In the genomic region with DNA sequence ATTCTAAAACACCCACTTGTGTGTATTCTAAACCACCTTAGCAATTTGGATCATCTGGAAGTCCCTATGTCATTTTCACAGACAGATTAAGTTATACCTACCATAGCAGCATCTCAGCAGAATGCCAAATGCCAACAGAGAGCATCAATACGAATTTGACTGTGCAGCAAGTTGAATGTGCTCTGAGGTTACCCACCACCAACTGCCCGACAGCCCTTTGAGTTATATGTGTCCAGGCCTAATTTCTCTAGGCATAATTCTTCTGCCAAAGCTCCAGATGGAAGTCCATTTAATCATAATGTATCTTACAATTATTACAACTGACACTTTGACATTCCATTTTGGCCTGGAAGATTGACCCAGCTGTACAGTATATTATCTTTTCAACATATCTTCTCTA, we compare ENCODE assay signal across 15 mouse cellular contexts.
"Had no signal": no experiment of that assay in that cellular context is flagged by ENCODE, and none has a peak within 500 bp of the region (broad histone marks: within the 10 kb centered on the region; RNA-seq: fewer than 3 reads in every experiment).

No protein-coding gene starts in this region.

- H3K9ac ChIP-seq: neural tube, embryonic 15.5 days; stomach, embryonic 15.5 days had no signal

- H3K27me3 ChIP-seq: neural tube, embryonic 15.5 days; stomach, embryonic 15.5 days had no signal

- H3K4me1 ChIP-seq: neural tube, embryonic 15.5 days; stomach, embryonic 15.5 days had no signal

- H3K9me3 ChIP-seq: neural tube, embryonic 15.5 days; stomach, embryonic 15.5 days had no signal

- H3K27ac ChIP-seq: neural tube, embryonic 15.5 days; stomach, embryonic 15.5 days; stomach, postnatal 0 days had no signal

- DNase-seq: retina, postnatal 1 day; right cerebral cortex, adult 18-20 months; right cerebral cortex, postnatal 14 days; right cerebral cortex, postnatal 25 days; right cerebral cortex, postnatal 4 days; spleen, adult 18-20 months; thymus, adult 18-20 months; thymus, adult 2 months; thymus, postnatal 14 days; thymus, postnatal 25 days; thymus, postnatal 36 days; thymus, postnatal 4 days had no signal

- H3K4me2 ChIP-seq: neural tube, embryonic 15.5 days; stomach, embryonic 15.5 days had no signal

- H3K36me3 ChIP-seq: neural tube, embryonic 15.5 days; stomach, embryonic 15.5 days had no signal

- H3K4me3 ChIP-seq: neural tube, embryonic 15.5 days; stomach, embryonic 15.5 days had no signal
